27 mouse cellular contexts compared by ENCODE assay signal in genomic region chr1:40282394-40282793, GRCm38 (mm10). TPM values are rescaled to one million over a fixed set of nuclear protein-coding genes. Genes with fewer than 3 reads are reported as not detected.
DNase-seq lines count a peak whose midpoint lies in the region; ATAC-seq and TF ChIP-seq lines count a peak whose summit lies in the region.
"Had no signal": no experiment of that assay in that cellular context is flagged by ENCODE, and none has a peak within 500 bp of the region (broad histone marks: within the 10 kb centered on the region; RNA-seq: fewer than 3 reads in every experiment).

No protein-coding gene starts in this region.

- no peak overlapping the region for H3K4me3 ChIP-seq in hindbrain, postnatal 0 days (ENCODE audit: low read length)
- no peak overlapping the region for H3K4me3 ChIP-seq in hindbrain, embryonic 11.5 days (ENCODE audit: low read depth, low read length)
- H3K4me3 ChIP-seq in liver, embryonic 11.5 days (ENCODE audit: low read depth, low read length), result no peak overlapping the region
- H3K4me3 ChIP-seq: embryonic facial prominence, embryonic 13.5 days; forebrain, embryonic 13.5 days; gastrocnemius, adult 2 months; heart, embryonic 10.5 days; hindbrain, embryonic 15.5 days; intestine, embryonic 15.5 days; limb, embryonic 15.5 days; liver, embryonic 15.5 days; lung, embryonic 15.5 days; midbrain, embryonic 10.5 days had no signal

- no peaks in the 10 kb centered on the region for H3K27me3 ChIP-seq in hindbrain, postnatal 0 days (ENCODE audit: insufficient read depth, low read length)
- no peaks in the 10 kb centered on the region for H3K27me3 ChIP-seq in hindbrain, embryonic 11.5 days (ENCODE audit: control insufficient read depth, insufficient read depth, low read length)
- H3K27me3 ChIP-seq in liver, embryonic 11.5 days (replicated peaks; ENCODE audit: control insufficient read depth, insufficient read depth, low read length), result no peaks in the 10 kb centered on the region
- H3K27me3 ChIP-seq: CH12.LX; embryonic facial prominence, embryonic 13.5 days; forebrain, embryonic 13.5 days; hindbrain, embryonic 15.5 days; intestine, embryonic 15.5 days; limb, embryonic 15.5 days; liver, embryonic 15.5 days; lung, embryonic 15.5 days; Patski had no signal

- no peaks in the 10 kb centered on the region for H3K4me1 ChIP-seq in hindbrain, postnatal 0 days (ENCODE audit: insufficient read depth, low read length)
- H3K4me1 ChIP-seq in hindbrain, embryonic 11.5 days (replicated peaks; ENCODE audit: control insufficient read depth, insufficient read depth, low read length), result no peaks in the 10 kb centered on the region
- 0 out of 2 replicates have a peak, but pooled peaks cover 2% of the 10 kb centered on the region for H3K4me1 ChIP-seq in liver, embryonic 11.5 days (replicated peaks; ENCODE audit: control insufficient read depth, insufficient read depth, low read length)
- H3K4me1 ChIP-seq: forebrain, embryonic 13.5 days; hindbrain, embryonic 15.5 days; intestine, embryonic 15.5 days; midbrain, embryonic 10.5 days had no signal

- no peak for ATAC-seq in hindbrain, postnatal 0 days
- no peak for ATAC-seq in hindbrain, embryonic 11.5 days (ENCODE audit: low FRiP score)
- ATAC-seq in liver, embryonic 11.5 days (replicated peaks; ENCODE audit: low FRiP score), result no peak
- ATAC-seq: forebrain, embryonic 13.5 days; intestine, embryonic 15.5 days; Patski had no signal

- H3K4me2 ChIP-seq in hindbrain, postnatal 0 days (ENCODE audit: low read depth, low read length), result no peak overlapping the region
- no peak overlapping the region for H3K4me2 ChIP-seq in hindbrain, embryonic 11.5 days (replicated peaks; ENCODE audit: low read depth, low read length)
- H3K4me2 ChIP-seq in liver, embryonic 11.5 days, result no peak overlapping the region
- H3K4me2 ChIP-seq: embryonic facial prominence, embryonic 13.5 days; forebrain, embryonic 13.5 days; hindbrain, embryonic 15.5 days; intestine, embryonic 15.5 days; limb, embryonic 15.5 days; liver, embryonic 15.5 days; lung, embryonic 15.5 days had no signal

- no peak overlapping the region for H3K27ac ChIP-seq in hindbrain, postnatal 0 days
- no peak overlapping the region for H3K27ac ChIP-seq in hindbrain, embryonic 11.5 days (ENCODE audit: low read depth, low read length)
- H3K27ac ChIP-seq in liver, embryonic 11.5 days (ENCODE audit: low read depth, low read length), result no peak overlapping the region
- H3K27ac ChIP-seq: embryonic facial prominence, embryonic 13.5 days; forebrain, embryonic 13.5 days; gastrocnemius, adult 2 months; heart, embryonic 10.5 days; hindbrain, embryonic 15.5 days; intestine, embryonic 15.5 days; limb, embryonic 15.5 days; liver, embryonic 15.5 days; lung, embryonic 15.5 days; macrophage; midbrain, embryonic 10.5 days had no signal

- no peak for TF ChIP-seq CTCF in hindbrain, postnatal 0 days (IDR thresholded peaks at IDR 0.05; ENCODE audit: low read depth)

- no peak overlapping the region for H3K9ac ChIP-seq in hindbrain, postnatal 0 days (replicated peaks; ENCODE audit: low read length)
- H3K9ac ChIP-seq in hindbrain, embryonic 11.5 days (ENCODE audit: low read depth, low read length), result no peak overlapping the region
- no peak overlapping the region for H3K9ac ChIP-seq in liver, embryonic 11.5 days (ENCODE audit: low read depth, low read length)
- H3K9ac ChIP-seq: embryonic facial prominence, embryonic 13.5 days; forebrain, embryonic 13.5 days; hindbrain, embryonic 15.5 days; intestine, embryonic 15.5 days; limb, embryonic 15.5 days; liver, embryonic 15.5 days; lung, embryonic 15.5 days had no signal

- no peaks in the 10 kb centered on the region for H3K36me3 ChIP-seq in hindbrain, postnatal 0 days (ENCODE audit: insufficient read depth, low read length)
- H3K36me3 ChIP-seq in hindbrain, embryonic 11.5 days (ENCODE audit: control insufficient read depth, insufficient read depth, low read length), result no peaks in the 10 kb centered on the region
- H3K36me3 ChIP-seq in liver, embryonic 11.5 days (ENCODE audit: control insufficient read depth, insufficient read depth, low read length), result no peaks in the 10 kb centered on the region
- H3K36me3 ChIP-seq: embryonic facial prominence, embryonic 13.5 days; G1E; hindbrain, embryonic 15.5 days; intestine, embryonic 15.5 days; limb, embryonic 15.5 days; liver, embryonic 15.5 days; lung, embryonic 15.5 days; midbrain, embryonic 10.5 days had no signal

- WGBS in hindbrain, postnatal 0 days, result 69% methylated on average over 3 of the region's 3 CpGs
- 88% methylated on average over 3 of the region's 3 CpGs for WGBS in hindbrain, embryonic 11.5 days
- WGBS in liver, embryonic 11.5 days, result 74% methylated on average over 3 of the region's 3 CpGs

- peak; percentile 13 for DNase-seq in adrenal gland, adult 8-10 months
- no peak for DNase-seq in adrenal gland, postnatal 4 days (ENCODE audit: low spot score in 2 of 2)
- DNase-seq in hindbrain, postnatal 0 days (ENCODE audit: low spot score), result peak; percentile 53
- no peak for DNase-seq in hindbrain, embryonic 11.5 days (ENCODE audit: low spot score)
- peak; percentile 57 for DNase-seq in 3T3-L1 (ENCODE audit: low read depth, low spot score)
- DNase-seq in brain, adult 2 months (ENCODE audit: low read depth, low spot score), result peak; percentile 31
- DNase-seq in liver, embryonic 11.5 days (ENCODE audit: low spot score), result no peak
- DNase-seq in embryo, embryonic 9.5 days (ENCODE audit: extremely low spot score), result no peak
- DNase-seq: cerebellum, adult 2 months; gastrocnemius, adult 2 months; heart, postnatal 4 days; kidney, adult 8-10 months; kidney, postnatal 10 days; spleen, adult 18-20 months had no signal

- no peaks in the 10 kb centered on the region for H3K9me3 ChIP-seq in hindbrain, postnatal 0 days (ENCODE audit: low read length)
- H3K9me3 ChIP-seq in hindbrain, embryonic 11.5 days (ENCODE audit: control insufficient read depth, low read length), result no peaks in the 10 kb centered on the region
- no peaks in the 10 kb centered on the region for H3K9me3 ChIP-seq in liver, embryonic 11.5 days (ENCODE audit: control insufficient read depth, low read length)
- H3K9me3 ChIP-seq: embryonic facial prominence, embryonic 13.5 days; forebrain, embryonic 13.5 days; G1E; heart, embryonic 10.5 days; hindbrain, embryonic 15.5 days; intestine, embryonic 15.5 days; limb, embryonic 15.5 days; liver, embryonic 15.5 days; lung, embryonic 15.5 days; midbrain, embryonic 10.5 days had no signal

RNA-seq across cellular contexts. Expression of gene Il1rl2, which starts 42.0 kb away (rescaled TPM):
- total RNA-seq in adrenal gland, adult 8-10 months (2022), result 1 to 10 TPM; 1.0 to 2.4 (median 1.6) TPM
- total RNA-seq in adrenal gland, postnatal 4 days (2021), result 1 to 10 TPM; 4.5 to 5.8 TPM
- 0.42 and 1.3 TPM in 2 replicates for total RNA-seq in hindbrain, postnatal 0 days (2014; rRNA removed)
- polyA plus RNA-seq in hindbrain, postnatal 0 days (2015; fragmentation: Nextera tagmentation; extraction: Ambion mirVana), result 0.52 and 0.76 TPM in 2 replicates
- 1.2 and 1.6 TPM in 2 replicates for polyA plus RNA-seq in hindbrain, embryonic 11.5 days (2014; fragmentation: Nextera tagmentation; extraction: Ambion mirVana)
- polyA plus RNA-seq in liver, embryonic 11.5 days (2014; fragmentation: Nextera tagmentation; extraction: Ambion mirVana), result 1.7 TPM in 2 replicates
- total RNA-seq: CH12.LX had no signal
- polyA plus RNA-seq: Patski had no signal

RNA-seq across cellular contexts. Expression of gene Il1r1, which starts 57.5 kb away (rescaled TPM):
- 1 to 10 TPM; 4.2 to 5.5 (median 4.9) TPM for total RNA-seq in adrenal gland, adult 8-10 months (2022)
- 1 to 10 TPM; 8.2 to 8.8 TPM for total RNA-seq in adrenal gland, postnatal 4 days (2021)
- 0.47 and 0.78 TPM in 2 replicates for total RNA-seq in hindbrain, postnatal 0 days (2014; rRNA removed)
- 0.63 and 0.74 TPM in 2 replicates for polyA plus RNA-seq in hindbrain, postnatal 0 days (2015; fragmentation: Nextera tagmentation; extraction: Ambion mirVana)
- 0.71 and 1.7 TPM in 2 replicates for polyA plus RNA-seq in hindbrain, embryonic 11.5 days (2014; fragmentation: Nextera tagmentation; extraction: Ambion mirVana)
- polyA plus RNA-seq in liver, embryonic 11.5 days (2014; fragmentation: Nextera tagmentation; extraction: Ambion mirVana), result 22.0 and 23.8 TPM in 2 replicates
- total RNA-seq: CH12.LX had no signal
- polyA plus RNA-seq: G1E had no signal

Comparison
In these comparisons a context has a peak if more than half of its experiments do, and no peak if none do; other contexts are left out.
1. DNase-seq: peak in adrenal gland, adult 8-10 months (single experiment), hindbrain, postnatal 0 days (single experiment), 3T3-L1 (single experiment) and brain, adult 2 months (single experiment); none in adrenal gland, postnatal 4 days (0 of 2), hindbrain, embryonic 11.5 days (single experiment), liver, embryonic 11.5 days (single experiment) and embryo, embryonic 9.5 days (single experiment).